Mouse (Mus musculus) midbrain, embryonic 15.5 days (tissue): ENCODE data around the gene Plekha1. TPM values are rescaled to one million over a fixed set of nuclear protein-coding genes. Genes with fewer than 3 reads are reported as not detected.

Experiments
- ATAC-seq: fragments of 200-750 bp; cut with Nextera tagmentation; replicated peaks from 2 replicates; pipeline ENCODE4 v1.8.0; 2017; ENCODE audit warnings: moderate TSS enrichment
- H3K27ac ChIP-seq: fragments of 300-500 bp; sonication (generic); 2 replicates; pipeline ENCODE4 v1.5.1; 2015; ENCODE audit warnings: mild to moderate bottlenecking, inconsistent platforms
- H3K27me3 ChIP-seq: fragments of 300-500 bp; sonication (generic); replicated peaks from 2 replicates; pipeline ENCODE4 v1.6.1; 2015; ENCODE audit warnings: inconsistent platforms
- H3K36me3 ChIP-seq: fragments of 300-500 bp; sonication (generic); replicated peaks from 2 replicates; pipeline ENCODE4 v1.6.1; 2015; ENCODE audit warnings: inconsistent platforms
- H3K4me1 ChIP-seq: fragments of 300-500 bp; sonication (generic); 2 replicates; pipeline ENCODE4 v1.6.1; 2015; ENCODE audit warnings: inconsistent platforms
- H3K4me2 ChIP-seq: fragments of 300-500 bp; sonication (generic); 2 replicates; pipeline ENCODE4 v1.6.1; 2015; ENCODE audit warnings: inconsistent platforms, mild to moderate bottlenecking, moderate library complexity
- H3K4me3 ChIP-seq: fragments of 300-500 bp; sonication (generic); 2 replicates; pipeline ENCODE4 v1.5.1; 2015; ENCODE audit warnings: mild to moderate bottlenecking, inconsistent platforms
- H3K9ac ChIP-seq: fragments of 300-500 bp; sonication (generic); 2 replicates; pipeline ENCODE4 v1.6.1; 2015; ENCODE audit warnings: mild to moderate bottlenecking, inconsistent platforms
- H3K9me3 ChIP-seq: fragments of 300-500 bp; sonication (generic); 2 replicates; pipeline ENCODE4 v1.6.1; 2016; ENCODE audit warnings: inconsistent platforms
- WGBS: fragments of 180-500 bp; shearing (Covaris S2); methylation state at CpG from one replicate; pipeline ENCODE4 v1.1.7; 2015; ENCODE audit warnings: mixed read lengths; 5-methylcytosine and 5-hydroxymethylcytosine counted together
- polyA plus RNA-seq: library from polyadenylated mRNA; unstranded; fragments of >200 nt; fragmentation: Nextera tagmentation; extraction: Ambion mirVana; gene quantifications from 2 replicates; pipeline ENCODE4 v1.2.1, GENCODE M21; 2015

Plekha1 gene
- polyA plus RNA-seq, 1 experiment from 2014 or later = 72.9 TPM

GRCm38 (mm10) chr7:130935793-130936471 is 70.4 kb downstream of the Plekha1 start, which contains the start of gene Htra1:
Gene Htra1 (plus strand): TSS chr7:130936111.
- Histone ChIP-seq H3K4me2 (peak within 1 kb of the TSS; percentile 63), H3K27ac (no peak within 1 kb of the TSS), H3K27me3 (peaks cover 63% of the 10 kb centered on the region), H3K36me3 (no peaks in the 10 kb centered on the region), H3K4me3 (peak within 1 kb of the TSS; percentile 44), H3K9me3 (no peaks in the 10 kb centered on the region), H3K9ac (no peak within 1 kb of the TSS), H3K4me1 (peaks cover 18% of the 10 kb centered on the region)
- WGBS = under 1% methylated on average over 70 of the region's 70 CpGs
- ATAC-seq = peak; percentile 72; the same call in 1 of the 2 replicates

GRCm38 (mm10) chr7:130936472-130936951 is 71.0 kb downstream of the Plekha1 start:
- ATAC-seq = 0 out of 2 replicates have a peak, but pooled peaks have one; percentile 14
- H3K4me3 ChIP-seq = peak overlapping the region; percentile 44
- WGBS = under 1% methylated on average over 46 of the region's 49 CpGs
- no peak overlapping the region for H3K9ac ChIP-seq
- H3K4me1 ChIP-seq = peaks cover 18% of the 10 kb centered on the region
- peaks cover 63% of the 10 kb centered on the region for H3K27me3 ChIP-seq
- H3K27ac ChIP-seq = no peak overlapping the region
- H3K9me3 ChIP-seq = no peaks in the 10 kb centered on the region
- no peaks in the 10 kb centered on the region for H3K36me3 ChIP-seq
- H3K4me2 ChIP-seq = peak overlapping the region; percentile 63

GRCm38 (mm10) chr7:130937266-130937841 is 71.8 kb downstream of the Plekha1 start:
- no peak overlapping the region for H3K4me3 ChIP-seq
- H3K27me3 ChIP-seq = peaks cover 63% of the 10 kb centered on the region
- 30% methylated on average over 12 of the region's 12 CpGs for WGBS
- no peaks in the 10 kb centered on the region for H3K9me3 ChIP-seq
- H3K4me2 ChIP-seq = peak overlapping the region; percentile 63; the same call in 1 of the 2 replicates
- H3K27ac ChIP-seq = no peak overlapping the region
- peaks cover 18% of the 10 kb centered on the region for H3K4me1 ChIP-seq
- H3K36me3 ChIP-seq = no peaks in the 10 kb centered on the region
- no peak for ATAC-seq
- H3K9ac ChIP-seq = no peak overlapping the region

GRCm38 (mm10) chr7:130938005-130938404 is 72.4 kb downstream of the Plekha1 start:
- Histone ChIP-seq H3K4me1 (peaks cover 18% of the 10 kb centered on the region), H3K36me3 (no peaks in the 10 kb centered on the region), H3K9me3 (no peaks in the 10 kb centered on the region), H3K4me2 (no peak overlapping the region), H3K27me3 (peaks cover 61% of the 10 kb centered on the region), H3K27ac (no peak overlapping the region), H3K4me3 (no peak overlapping the region), H3K9ac (no peak overlapping the region)
- WGBS = 53% methylated on average over 4 of the region's 4 CpGs
- no peak for ATAC-seq

- H3K36me3 ChIP-seq = no peaks in the 10 kb centered on the region
- H3K9me3 ChIP-seq = no peaks in the 10 kb centered on the region
- 85% methylated on average over 8 of the region's 8 CpGs for WGBS
- H3K9ac ChIP-seq = no peak overlapping the region
- peaks cover 52% of the 10 kb centered on the region for H3K27me3 ChIP-seq
- H3K27ac ChIP-seq = no peak overlapping the region
- no peak for ATAC-seq
- no peak overlapping the region for H3K4me2 ChIP-seq
- no peak overlapping the region for H3K4me3 ChIP-seq
- H3K4me1 ChIP-seq = peaks cover 18% of the 10 kb centered on the region
These were observed 73.3 kb downstream of the Plekha1 start for GRCm38 (mm10) chr7:130938896-130939295.

- 65% methylated on average over 8 of the region's 8 CpGs for WGBS
These were observed 75.2 kb downstream of the Plekha1 start for GRCm38 (mm10) chr7:130940733-130941132.

GRCm38 (mm10) chr7:130943280-130943895 is 77.8 kb downstream of the Plekha1 start:
- Histone ChIP-seq H3K36me3 (no peaks in the 10 kb centered on the region), H3K4me2 (no peak overlapping the region), H3K9me3 (no peaks in the 10 kb centered on the region), H3K27me3 (peaks cover 8% of the 10 kb centered on the region), H3K9ac (no peak overlapping the region), H3K4me3 (no peak overlapping the region), H3K27ac (no peak overlapping the region), H3K4me1 (no peaks in the 10 kb centered on the region)
- WGBS = 90% methylated on average over 9 of the region's 9 CpGs
- no peak for ATAC-seq

More at GRCm38 (mm10) chr7:130940733-130941132, 75.2 kb downstream of the Plekha1 start:
- no peak for ATAC-seq
- no peak overlapping the region for H3K9ac ChIP-seq
- H3K4me1 ChIP-seq = peaks cover 12% of the 10 kb centered on the region
- peaks cover 34% of the 10 kb centered on the region for H3K27me3 ChIP-seq
- no peak overlapping the region for H3K4me3 ChIP-seq
- no peak overlapping the region for H3K4me2 ChIP-seq
- no peak overlapping the region for H3K27ac ChIP-seq
- no peaks in the 10 kb centered on the region for H3K9me3 ChIP-seq
- no peaks in the 10 kb centered on the region for H3K36me3 ChIP-seq

- ATAC-seq = no peak
- 88% methylated on average over 11 of the region's 11 CpGs for WGBS
- H3K36me3 ChIP-seq = no peaks in the 10 kb centered on the region
These were observed 79.4 kb downstream of the Plekha1 start for GRCm38 (mm10) chr7:130944766-130945475.

GRCm38 (mm10) chr7:130945730-130946129 is 80.2 kb downstream of the Plekha1 start:
- H3K27me3 ChIP-seq = no peaks in the 10 kb centered on the region
- H3K9me3 ChIP-seq = no peaks in the 10 kb centered on the region
- H3K4me3 ChIP-seq = no peak overlapping the region
- no peak overlapping the region for H3K9ac ChIP-seq
- ATAC-seq = no peak
- WGBS = 88% methylated on average over 3 of the region's 3 CpGs
- no peaks in the 10 kb centered on the region for H3K36me3 ChIP-seq
- no peak overlapping the region for H3K4me2 ChIP-seq
- no peak overlapping the region for H3K27ac ChIP-seq
- no peaks in the 10 kb centered on the region for H3K4me1 ChIP-seq

More at GRCm38 (mm10) chr7:130944766-130945475, 79.4 kb downstream of the Plekha1 start:
- H3K4me2 ChIP-seq = no peak overlapping the region
- H3K4me1 ChIP-seq = no peaks in the 10 kb centered on the region
- H3K27me3 ChIP-seq = no peaks in the 10 kb centered on the region
- no peak overlapping the region for H3K27ac ChIP-seq
- no peak overlapping the region for H3K4me3 ChIP-seq
- H3K9me3 ChIP-seq = no peaks in the 10 kb centered on the region
- no peak overlapping the region for H3K9ac ChIP-seq

GRCm38 (mm10) chr7:130946303-130946702 is 80.7 kb downstream of the Plekha1 start:
- no peak for ATAC-seq
- Histone ChIP-seq H3K36me3 (no peaks in the 10 kb centered on the region), H3K9ac (no peak overlapping the region), H3K4me2 (no peak overlapping the region), H3K27ac (no peak overlapping the region), H3K27me3 (no peaks in the 10 kb centered on the region), H3K9me3 (no peaks in the 10 kb centered on the region), H3K4me3 (no peak overlapping the region), H3K4me1 (no peaks in the 10 kb centered on the region)
- WGBS = 87% methylated on average over 12 of the region's 12 CpGs

GRCm38 (mm10) chr7:130948563-130949208 is 83.1 kb downstream of the Plekha1 start:
- no peak for ATAC-seq
- no peaks in the 10 kb centered on the region for H3K9me3 ChIP-seq
- H3K4me2 ChIP-seq = no peak overlapping the region
- no peak overlapping the region for H3K9ac ChIP-seq
- no peak overlapping the region for H3K4me3 ChIP-seq
- no peak overlapping the region for H3K27ac ChIP-seq
- no peaks in the 10 kb centered on the region for H3K36me3 ChIP-seq
- H3K4me1 ChIP-seq = no peaks in the 10 kb centered on the region
- WGBS = 73% methylated on average over 5 of the region's 5 CpGs
- H3K27me3 ChIP-seq = no peaks in the 10 kb centered on the region
